In the genomic region with DNA sequence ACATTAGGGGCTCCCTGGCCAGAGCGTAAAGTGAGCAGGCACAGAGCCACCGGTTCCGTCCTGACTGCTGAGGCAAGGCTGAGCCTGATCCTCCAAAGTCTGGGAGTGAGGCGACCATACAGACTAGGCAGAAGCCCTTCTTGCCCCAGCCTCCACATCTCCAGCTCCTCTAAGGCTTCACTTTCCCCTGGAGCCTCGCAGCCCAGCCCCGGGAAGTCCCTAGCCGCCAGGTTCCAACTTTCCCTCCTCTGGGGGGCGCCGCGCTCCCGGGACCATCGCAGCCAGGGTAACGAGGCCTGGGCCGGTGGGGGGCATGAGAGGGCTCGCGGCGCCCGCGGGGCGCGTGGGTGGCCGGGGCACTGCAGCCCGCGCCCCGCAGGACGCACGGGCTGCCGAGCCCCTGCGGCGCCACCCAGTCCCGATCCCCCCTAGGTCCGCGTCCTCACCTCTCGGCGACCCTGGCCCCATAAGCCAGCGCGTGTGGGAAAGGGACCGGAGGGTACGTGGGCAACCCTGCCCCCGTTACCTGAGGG, we compare ENCODE assay signal across 8 mouse cellular contexts. TPM values are rescaled to one million over a fixed set of nuclear protein-coding genes. Genes with fewer than 3 reads are reported as not detected.
DNase-seq lines count a peak whose midpoint lies in the region; ATAC-seq lines count a peak whose summit lies in the region.

No protein-coding gene starts in this region.

- peaks cover 38% of the 10 kb centered on the region for H3K4me1 ChIP-seq in hindbrain, embryonic 13.5 days (replicated peaks)

- WGBS in hindbrain, embryonic 13.5 days, result under 1% methylated on average over 32 of the region's 40 CpGs

- no peaks in the 10 kb centered on the region for H3K9me3 ChIP-seq in hindbrain, embryonic 13.5 days

- peak; percentile 77 for DNase-seq in R1 (ENCODE audit: low read depth, low spot score)
- DNase-seq in cerebellum, postnatal 14 days, result peak; percentile 85 to 86
- DNase-seq in frontal cortex, postnatal 25 days (ENCODE audit: low spot score in 2 of 2), result peak; percentile 70 to 72
- DNase-seq in layer of hippocampus, postnatal 25 days (ENCODE audit: extremely low spot score in 1 of 2, low spot score in 1 of 2), result peak; percentile 74 to 81
- DNase-seq in lung, postnatal 14 days, result peak; percentile 91
- peak; percentile 77 for DNase-seq in ovary, postnatal 14 days (ENCODE audit: low spot score)
- peak; percentile 93 for DNase-seq in thymus, postnatal 14 days

- H3K4me2 ChIP-seq in hindbrain, embryonic 13.5 days, result peak overlapping the region; percentile 73

- H3K9ac ChIP-seq in hindbrain, embryonic 13.5 days, result peak overlapping the region; percentile 83

- peak overlapping the region; percentile 74 for H3K4me3 ChIP-seq in hindbrain, embryonic 13.5 days

- no peak; the same call in none of the 2 replicates for ATAC-seq in hindbrain, embryonic 13.5 days (ENCODE audit: low FRiP score)

- peak overlapping the region; percentile 88 for H3K27ac ChIP-seq in hindbrain, embryonic 13.5 days

- H3K27me3 ChIP-seq in hindbrain, embryonic 13.5 days, result no peaks in the 10 kb centered on the region

- H3K36me3 ChIP-seq in hindbrain, embryonic 13.5 days, result no peaks in the 10 kb centered on the region

RNA-seq across cellular contexts. Expression of a gene that starts 0.4 kb away (rescaled TPM):
- 4.8 and 5.4 TPM in 2 replicates for polyA plus RNA-seq in hindbrain, embryonic 13.5 days (2015; fragmentation: Nextera tagmentation; extraction: Ambion mirVana)
- 10 to 100 TPM; 47.7 to 54.3 TPM for total RNA-seq in layer of hippocampus, postnatal 25 days (2021)

RNA-seq across cellular contexts. Expression of a gene that starts 0.9 kb away (rescaled TPM):
- 81.9 and 89.8 TPM in 2 replicates for polyA plus RNA-seq in hindbrain, embryonic 13.5 days (2015; fragmentation: Nextera tagmentation; extraction: Ambion mirVana)
- 10 to 100 TPM; 70.3 to 71.2 TPM for total RNA-seq in layer of hippocampus, postnatal 25 days (2021)
